Mouse (Mus musculus) spleen, postnatal 36 days (tissue): ENCODE data around the gene Tns3.
A peak's percentile ranks its signal among the peaks of the same experiment; 100 is the strongest.

Experiments
- DNase-seq, 2 experiments: peaks; one replicate each; pipeline ENCODE4 v3.0.0; 2022; ENCODE audit warnings: low spot score in 2 of 2, mixed read lengths in 1 of 2

Gene Tns3

GRCm38 (mm10) chr11:8440221-8440620, 224.1 kb downstream of the Tns3 start:
- DNase-seq, result no peak

DNA sequence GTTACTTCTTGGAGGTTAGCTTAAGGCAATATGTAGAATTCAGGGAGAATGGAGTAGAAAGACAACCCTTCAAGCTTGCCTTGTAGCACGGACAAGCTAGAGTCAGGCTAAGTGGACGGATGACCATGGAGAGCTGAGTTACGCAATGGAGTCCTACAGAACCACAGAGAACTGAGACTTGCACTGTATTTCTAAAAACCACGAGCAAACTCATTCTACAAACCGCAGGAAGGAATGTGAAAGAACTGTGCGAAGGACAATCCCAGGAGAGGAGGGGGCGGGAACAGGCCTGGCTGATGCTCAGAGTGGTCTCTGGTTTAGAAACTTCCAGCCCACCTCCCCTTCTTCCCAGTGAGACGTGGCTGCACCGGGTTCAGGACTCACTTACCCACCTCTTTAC, 225.3 kb downstream of the Tns3 start:
- no peak for DNase-seq

GRCm38 (mm10) chr11:8438269-8438668, 226.1 kb downstream of the Tns3 start:
- no peak for DNase-seq

DNA sequence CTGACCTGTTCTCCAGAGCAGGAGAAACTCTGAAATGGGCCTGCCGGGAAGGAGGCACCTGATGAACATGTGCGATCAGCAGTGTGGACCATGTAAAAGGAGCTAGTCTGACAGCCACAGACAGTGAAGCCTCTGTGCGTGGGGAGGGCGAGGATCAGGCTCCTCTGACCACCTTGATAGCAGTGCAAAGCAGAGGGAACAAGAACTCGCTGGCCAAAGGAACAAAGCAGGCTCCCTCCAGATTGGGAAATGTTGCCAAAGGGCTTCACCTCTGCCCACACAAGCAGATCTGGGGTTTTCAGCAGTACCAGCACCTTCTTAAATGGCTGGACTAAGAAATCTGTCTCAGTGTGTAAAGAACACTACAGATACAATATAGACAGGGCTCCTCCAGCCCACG, 229.2 kb downstream of the Tns3 start:
- no peak for DNase-seq

DNA sequence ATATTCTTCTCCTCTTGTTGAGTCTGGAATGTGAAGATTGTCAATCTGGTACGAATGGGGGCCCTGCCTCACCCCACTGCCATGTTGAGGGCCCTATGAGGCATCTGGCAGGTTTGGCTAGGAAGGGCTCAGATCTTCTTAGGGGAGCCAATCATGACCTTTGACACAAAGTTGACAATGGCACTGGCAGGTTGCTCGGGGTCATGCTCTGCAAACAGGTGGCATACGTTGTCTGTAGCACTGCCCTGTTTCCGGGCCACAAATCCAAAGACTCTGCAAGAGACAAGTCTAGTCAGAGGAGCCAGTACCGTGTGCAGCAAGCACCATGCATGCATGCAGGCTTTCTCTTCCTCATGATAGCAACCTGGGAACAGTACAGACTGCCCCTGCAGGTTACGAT, 230.0 kb downstream of the Tns3 start:
- DNase-seq, result no peak

DNA sequence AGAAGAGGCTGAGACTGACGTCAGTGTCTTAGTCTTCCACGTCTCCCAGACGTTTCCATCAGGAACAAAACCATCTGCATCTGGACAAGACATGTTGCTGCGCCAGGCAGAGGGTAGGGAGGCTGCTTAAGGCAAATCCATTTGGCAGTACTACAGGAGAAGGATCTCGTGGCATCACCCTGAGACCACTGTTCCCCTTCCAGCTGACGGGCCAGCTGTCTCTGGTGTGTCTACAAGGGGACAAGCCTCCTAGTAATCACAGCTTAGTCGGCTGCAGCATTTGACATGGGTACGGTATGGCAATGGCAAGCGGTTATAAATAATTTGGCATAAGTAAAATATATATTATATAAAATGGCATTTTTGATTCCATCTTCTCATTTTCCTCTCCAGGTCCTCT, 230.9 kb downstream of the Tns3 start:
- DNase-seq, result no peak

GRCm38 (mm10) chr11:8432941-8433340, 231.4 kb downstream of the Tns3 start:
- no peak for DNase-seq

- DNase-seq, result no peak
These were observed 236.7 kb downstream of the Tns3 start for GRCm38 (mm10) chr11:8427660-8428059.

GRCm38 (mm10) chr11:8425226-8425570, 239.1 kb downstream of the Tns3 start:
- DNase-seq, result no peak

DNA sequence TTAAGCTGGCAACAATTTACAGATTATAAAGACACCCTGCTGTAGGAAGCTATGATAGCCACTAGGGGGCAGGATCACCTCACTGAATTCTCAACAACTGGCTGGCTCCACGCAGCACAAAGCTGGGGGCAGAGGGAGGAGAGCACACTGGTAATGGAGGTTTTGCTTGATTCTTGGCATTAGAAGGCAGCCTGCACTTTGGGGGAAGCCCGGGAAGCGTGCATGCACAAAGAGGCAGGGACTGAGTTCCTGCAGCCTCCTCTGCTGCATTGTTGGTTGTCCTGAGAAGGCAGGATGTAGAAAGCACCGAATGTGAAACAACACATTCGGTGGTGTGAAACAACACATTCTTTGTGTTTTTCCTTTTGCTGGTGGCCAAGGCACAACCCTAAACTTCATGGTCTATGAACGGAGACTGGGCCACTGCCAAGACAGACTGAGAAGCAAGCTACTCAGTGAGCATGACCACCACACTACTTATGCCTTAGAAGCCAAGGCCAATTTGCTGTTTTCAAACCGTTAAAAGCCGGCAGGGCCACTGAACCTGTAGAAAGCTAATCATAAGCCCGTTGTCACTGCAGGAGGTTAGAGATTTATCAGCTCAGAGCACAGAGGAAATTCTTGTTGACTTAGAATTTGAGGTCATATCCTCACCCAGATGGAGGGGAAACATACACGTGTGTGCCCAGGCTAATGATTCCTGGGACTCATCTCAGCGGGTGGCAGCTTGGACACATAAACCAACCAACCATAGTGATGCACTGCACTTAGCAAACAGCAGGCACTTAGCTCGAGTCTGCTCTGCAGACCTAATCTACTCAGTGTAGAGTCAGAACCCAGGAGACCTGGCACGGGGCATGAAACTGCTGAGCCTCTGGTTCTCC, 239.8 kb downstream of the Tns3 start:
- peak; percentile 5 to 25 for DNase-seq

- peak; percentile 6 for DNase-seq
These were observed 259.0 kb downstream of the Tns3 start for GRCm38 (mm10) chr11:8405225-8405899.

DNA sequence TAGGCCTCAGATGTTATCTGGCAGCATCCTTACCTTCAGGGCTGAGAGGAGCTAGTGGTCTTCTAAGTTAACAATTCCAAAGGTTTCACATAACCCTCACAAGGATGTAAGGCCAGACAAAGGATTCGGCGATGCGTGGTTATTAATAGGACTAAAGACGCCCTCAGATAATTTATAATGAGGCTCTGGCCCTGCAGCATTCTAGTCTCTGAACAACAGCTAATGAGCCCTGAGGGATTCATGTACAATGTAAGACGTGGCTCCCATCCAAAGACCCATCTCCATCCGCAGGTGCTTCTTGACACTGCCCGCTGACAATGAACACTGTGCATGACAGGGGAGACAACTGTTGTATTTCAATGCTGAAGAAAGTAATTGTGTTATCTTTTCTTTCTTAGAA, 263.0 kb downstream of the Tns3 start:
- DNase-seq, result no peak

DNA sequence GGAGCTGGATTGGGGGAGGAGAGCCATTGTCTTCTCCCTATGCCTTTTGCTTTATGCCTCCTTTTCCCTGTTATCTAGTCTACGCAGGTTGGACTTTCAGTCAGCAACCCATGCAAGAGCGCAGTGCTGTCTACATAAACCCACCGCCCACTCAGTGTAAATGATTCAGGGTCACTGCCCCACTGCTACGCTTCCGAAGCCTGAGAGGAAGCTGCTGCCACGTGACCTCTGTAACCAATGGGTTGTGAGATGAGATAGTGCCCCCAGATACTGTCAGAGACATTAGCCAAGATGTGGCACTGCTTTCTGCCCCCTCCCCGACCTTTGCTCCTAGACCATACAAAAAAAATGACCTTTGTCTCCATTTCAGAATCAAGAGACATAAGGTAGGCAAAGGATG, 268.0 kb downstream of the Tns3 start:
- no peak for DNase-seq

GRCm38 (mm10) chr11:8391564-8391963, 272.8 kb downstream of the Tns3 start:
- no peak for DNase-seq

DNA sequence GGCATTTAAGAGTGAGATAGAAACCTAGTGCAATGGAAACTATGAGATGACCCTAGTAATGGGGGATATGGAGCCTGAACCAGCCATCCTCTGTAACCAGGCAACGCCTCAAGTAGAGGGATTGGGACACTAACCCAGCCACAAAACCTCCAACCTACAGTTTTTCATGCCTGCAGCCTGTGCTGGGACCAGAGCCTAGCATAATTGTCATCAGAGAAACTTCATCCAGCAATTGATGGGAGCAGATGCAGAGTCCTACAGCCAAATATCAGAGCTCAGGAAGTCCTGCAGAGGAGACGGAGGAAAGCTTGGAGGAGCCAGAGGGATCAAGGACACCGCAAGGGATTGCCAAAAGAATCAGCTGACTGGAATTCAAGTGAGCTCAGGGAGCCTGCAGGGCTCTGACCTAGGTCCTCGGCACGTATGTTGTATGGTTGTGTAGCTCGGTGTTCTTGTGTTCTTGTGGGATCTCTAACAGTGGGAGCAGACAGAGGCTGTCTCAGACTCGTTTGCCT, 278.4 kb downstream of the Tns3 start:
- DNase-seq, result no peak
